Mouse (Mus musculus) spleen, postnatal 36 days (tissue): ENCODE measurements around the gene Baz2a.
"Not testable (repeated sequence)": the region's sequence is repeated elsewhere in the genome, so short reads cannot be mapped to it uniquely, and the experiment has no call there.

ENCODE experiments used
- DNase-seq, 2 experiments: peaks; one replicate each; pipeline ENCODE4 v3.0.0; 2022; ENCODE audit warnings: low spot score in 2 of 2, mixed read lengths in 1 of 2

Baz2a gene

DNA sequence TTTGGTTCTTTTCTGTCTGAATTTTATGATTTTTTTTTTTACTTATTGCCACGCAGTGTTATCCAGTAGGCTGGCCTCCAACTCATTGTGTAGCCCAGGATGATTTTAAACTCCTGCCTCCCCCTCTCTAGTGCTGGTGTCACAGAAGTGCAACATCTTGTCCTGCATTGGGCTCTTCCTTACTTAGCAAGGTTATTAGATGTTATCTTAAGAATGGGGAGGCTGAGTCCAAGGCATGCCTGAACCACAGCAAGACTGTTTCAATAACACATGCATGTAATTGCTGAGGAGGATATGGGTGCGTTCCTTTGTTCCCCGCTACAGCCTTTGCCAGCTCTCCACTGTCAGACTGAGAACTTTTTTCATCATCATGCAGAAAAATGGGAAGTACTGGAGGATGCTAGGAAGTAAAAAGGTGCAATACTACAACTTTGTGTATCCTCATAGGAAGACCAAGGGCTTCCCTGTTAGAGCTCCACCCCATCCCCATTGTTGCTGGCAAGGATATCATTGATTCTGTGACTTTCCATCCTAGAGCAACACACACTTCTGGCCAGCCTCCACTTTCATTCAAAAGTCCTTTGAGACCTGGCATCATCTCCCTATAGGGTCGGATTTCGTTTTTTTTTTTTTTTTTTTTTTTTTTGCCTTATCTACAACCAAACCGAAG, 9.4 kb upstream of the Baz2a start:
- no peak for DNase-seq

DNA sequence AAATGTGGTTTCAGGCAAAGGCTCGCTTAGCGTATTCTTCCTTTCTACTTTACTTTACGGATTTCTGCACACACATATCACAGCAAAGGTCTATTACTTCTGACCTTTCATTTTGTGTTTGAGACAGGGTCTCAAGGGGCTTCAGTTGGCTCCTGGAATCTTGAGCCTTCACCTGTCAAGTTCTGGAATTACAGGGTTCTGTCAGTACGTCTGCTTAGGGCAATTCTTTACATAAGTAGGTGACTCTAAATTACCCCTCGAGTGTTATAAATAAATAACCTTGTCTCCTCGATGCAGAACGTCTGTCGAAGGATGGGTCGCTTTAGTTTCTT, 8.9 kb upstream of the Baz2a start:
- no peak for DNase-seq

DNA sequence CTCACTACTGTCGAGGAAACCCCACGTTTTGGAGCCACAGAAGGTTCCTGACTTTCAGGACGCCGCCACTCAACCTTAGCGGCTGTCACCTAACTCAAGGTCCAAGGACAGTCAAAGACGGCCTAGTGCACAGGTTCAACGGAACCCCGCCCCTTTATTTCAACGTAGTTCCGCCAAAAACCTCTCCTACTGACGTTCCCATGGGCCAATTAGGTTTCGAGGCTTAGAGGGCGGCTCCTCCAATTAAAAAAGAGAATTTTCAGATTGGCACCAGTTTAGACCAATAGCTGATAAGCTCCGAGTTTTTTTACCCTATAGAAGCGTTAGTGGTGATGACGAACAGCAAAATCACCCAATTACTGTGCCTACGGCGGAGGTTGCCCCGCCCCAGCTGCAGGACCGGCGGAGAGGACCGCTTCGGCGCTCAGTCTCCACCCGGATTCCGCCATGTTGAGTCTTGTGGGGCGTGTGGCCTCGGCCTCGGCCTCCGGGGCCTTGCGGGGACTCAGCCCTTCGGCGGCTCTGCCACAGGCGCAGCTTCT, 8.4 kb upstream of the Baz2a start, which contains the start of gene Atp5b:
Atp5b (plus strand) TSS at position 394 of the 542 bp plus-strand sequence.
- peak; percentile 96 to 98 for DNase-seq

DNA sequence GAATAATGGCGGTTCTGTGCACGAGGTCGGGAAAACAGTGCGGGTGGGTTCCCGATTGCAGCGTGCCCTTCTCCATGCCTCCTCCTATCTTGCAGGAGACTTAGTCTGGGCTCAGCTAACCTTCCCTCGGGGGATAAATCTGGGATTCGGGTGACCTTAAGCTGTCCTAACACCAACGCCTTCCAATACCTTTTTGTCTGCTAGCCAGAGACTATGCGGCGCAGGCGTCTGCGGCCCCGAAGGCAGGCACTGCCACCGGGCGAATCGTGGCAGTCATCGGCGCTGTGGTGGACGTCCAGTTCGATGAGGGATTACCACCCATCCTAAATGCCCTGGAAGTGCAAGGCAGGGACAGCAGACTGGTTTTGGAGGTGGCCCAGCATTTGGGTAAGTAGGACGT, 7.7 kb upstream of the Baz2a start:
- peak; percentile 14 to 27 for DNase-seq

DNA sequence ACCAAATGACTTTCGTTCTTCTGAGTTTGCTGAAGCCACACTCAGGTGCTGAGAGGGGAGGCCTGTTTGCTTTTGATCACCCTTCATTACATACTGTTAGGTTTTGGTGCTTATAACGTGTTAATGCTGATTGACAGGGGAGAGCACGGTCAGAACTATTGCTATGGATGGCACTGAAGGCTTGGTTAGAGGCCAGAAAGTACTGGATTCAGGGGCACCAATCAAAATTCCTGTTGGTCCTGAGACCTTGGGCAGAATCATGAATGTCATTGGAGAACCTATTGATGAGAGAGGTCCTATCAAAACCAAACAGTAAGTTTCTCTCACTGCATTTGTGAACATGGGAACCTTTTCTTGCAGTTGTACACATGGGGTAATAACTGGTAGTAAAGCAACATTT, 7.2 kb upstream of the Baz2a start:
- DNase-seq = no peak

DNA sequence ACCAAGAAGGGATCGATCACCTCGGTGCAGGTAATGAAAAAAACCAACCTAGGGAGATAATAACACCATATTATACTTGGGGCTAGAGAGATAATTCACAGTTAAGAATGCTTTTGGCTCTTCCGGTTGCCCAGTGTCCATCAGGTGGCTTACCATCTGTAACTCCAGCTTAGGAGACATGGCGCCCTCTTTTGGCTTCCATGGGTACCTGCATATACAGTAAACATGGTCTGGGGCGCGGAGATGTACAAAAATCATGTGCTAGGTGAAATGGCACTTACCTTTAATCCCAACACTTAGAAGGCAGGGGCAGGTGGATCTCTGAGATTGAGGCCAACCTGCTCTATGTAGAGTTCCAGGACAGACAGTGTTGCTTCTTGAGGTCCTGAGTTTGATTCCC, 5.0 kb upstream of the Baz2a start:
- peak in 1 of 2 experiments; percentile 36 for DNase-seq

DNA sequence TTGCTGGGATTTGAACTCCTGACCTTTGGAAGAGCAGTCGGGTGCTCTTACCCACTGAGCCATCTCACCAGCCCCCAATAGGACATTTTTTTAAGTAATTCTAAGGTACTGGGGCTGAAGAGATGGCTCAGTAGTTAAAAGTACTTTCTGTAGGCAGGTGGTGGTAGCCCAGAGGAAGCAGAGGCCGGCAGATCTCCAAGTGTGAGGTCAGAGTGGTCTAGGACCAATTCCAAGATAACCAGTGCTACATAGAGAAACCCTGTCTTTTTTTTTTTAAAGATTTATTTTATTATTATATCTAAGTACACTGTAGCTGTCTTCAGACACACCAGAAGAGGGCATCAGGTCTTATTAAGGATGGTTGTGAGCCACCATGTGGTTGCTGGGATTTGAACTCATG, 4.2 kb upstream of the Baz2a start:
- not testable (repeated sequence) for DNase-seq

DNA sequence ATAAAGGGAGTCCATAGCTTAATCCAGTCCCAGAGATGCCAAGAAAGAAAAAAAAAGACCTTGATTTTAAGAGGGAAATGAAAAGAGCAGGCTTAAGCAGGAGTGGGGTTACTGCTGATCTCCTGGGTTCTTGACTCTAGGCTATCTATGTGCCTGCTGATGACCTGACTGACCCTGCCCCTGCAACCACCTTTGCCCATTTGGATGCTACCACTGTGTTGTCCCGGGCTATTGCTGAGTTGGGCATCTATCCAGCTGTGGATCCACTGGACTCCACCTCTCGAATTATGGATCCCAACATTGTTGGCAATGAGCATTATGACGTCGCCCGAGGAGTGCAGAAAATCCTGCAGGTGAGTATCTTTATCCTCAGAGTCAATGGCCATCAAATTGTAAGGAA, 3.2 kb upstream of the Baz2a start:
- DNase-seq = no peak

DNA sequence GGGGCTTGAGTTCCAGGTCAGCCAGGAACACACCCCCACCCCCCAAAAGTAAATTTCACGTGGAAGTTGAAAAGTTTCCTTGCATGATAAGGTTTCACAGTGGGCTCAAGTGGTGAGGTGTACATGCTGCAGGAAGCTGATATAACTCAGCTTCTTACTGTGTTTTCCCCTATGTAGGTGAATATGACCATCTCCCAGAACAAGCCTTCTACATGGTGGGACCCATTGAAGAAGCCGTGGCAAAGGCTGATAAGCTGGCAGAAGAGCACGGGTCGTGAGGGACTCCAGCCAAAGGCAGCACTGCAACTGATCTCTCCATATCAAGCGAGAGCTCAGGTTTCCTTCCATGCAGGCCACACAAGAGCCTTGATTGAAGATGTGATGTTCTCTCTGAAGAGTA, 1.5 kb upstream of the Baz2a start:
- DNase-seq = no peak

DNA sequence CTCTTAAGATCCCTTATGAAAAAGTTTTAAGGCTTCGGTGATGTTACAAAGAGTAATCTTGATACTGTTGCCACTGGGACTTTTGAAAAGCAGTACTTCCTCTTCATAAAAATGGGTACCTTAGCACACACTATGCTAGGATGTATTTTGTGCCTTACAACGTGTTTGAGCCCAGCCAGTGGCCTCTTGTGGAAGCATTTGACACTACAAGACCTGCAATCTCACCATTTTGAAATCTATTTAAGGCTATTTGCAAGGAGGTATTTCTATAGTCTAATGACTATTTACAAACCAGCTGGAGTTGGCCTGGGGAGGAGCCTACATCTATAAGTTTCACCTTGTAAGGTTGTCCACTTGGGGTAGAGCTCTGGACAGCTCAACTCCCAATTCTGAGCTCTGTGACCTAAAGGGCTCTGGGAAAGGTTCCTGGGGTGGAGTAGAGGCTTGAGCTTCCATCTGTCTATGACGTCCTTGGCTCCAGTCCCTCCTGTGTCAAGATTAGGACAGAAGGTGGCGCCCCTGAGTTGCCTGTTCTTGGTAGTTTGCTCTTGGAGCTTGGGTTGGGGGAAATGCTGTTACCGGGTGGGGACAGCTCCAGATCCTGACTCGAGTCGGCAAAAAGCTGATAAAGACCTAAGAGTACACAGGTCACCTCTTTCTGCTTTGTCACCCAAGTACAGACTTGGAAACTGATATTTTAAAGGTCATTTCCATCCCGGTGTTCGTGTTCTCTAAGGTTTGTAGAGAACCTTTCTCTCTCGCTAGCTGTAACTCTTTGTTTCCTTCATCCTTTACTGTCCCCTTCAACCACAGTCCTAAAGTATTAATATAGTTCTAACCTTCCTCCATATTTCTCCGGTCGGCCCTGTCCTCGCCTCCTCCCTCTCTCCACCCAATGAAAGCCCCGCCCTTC, 470 bp upstream of the Baz2a start:
- peak; percentile 81 to 89 for DNase-seq

DNA sequence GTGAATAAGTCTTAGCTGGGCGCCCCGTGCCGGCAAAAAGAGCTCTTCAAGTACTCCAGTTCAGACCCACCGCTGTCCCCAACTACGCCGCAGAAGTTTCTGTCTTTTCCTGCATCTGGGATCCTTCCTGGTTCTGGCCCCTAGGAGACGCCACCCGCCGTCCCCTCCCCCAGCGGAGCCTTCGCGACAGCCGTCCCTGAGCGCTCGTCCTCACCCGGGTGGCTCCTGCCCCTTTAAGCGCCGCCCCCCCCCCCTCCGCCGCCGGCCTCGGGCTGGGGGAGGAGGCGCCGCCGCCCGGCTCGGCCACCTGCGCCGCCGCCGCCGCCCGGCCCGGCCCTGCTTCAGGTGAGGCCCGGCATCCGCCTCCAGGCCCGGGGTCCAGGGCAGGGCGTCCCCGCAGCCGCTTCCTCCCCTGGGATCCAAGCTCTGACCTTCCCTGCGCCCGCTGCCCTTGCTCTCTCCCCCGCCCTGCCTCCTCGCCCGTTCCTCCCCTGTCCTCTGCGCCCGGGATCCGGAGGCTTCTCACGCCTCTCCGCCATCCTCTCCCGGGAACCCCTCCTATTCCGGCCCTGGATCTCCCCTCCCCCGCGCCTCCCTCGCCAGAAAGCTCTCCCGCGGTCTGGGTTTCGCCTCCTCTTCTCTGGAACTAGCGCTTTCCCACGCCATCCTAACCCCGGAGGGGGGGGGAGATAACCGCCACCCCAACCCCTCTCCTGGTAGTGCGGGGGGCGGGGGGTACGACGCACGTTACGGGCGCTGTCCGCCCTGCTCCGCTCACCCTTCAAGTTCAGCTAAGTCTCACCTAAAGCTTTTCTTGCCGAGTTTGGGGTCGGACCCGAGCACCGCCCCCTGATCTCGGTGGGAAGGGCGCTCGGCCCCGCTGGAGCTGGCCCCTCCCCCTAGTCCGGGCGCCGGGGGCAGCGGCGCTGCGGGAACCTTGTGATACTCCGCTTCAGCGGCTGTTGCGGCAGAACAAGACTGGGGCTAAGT, 1.4 kb downstream of the Baz2a start:
- peak; percentile 87 to 88 for DNase-seq

DNA sequence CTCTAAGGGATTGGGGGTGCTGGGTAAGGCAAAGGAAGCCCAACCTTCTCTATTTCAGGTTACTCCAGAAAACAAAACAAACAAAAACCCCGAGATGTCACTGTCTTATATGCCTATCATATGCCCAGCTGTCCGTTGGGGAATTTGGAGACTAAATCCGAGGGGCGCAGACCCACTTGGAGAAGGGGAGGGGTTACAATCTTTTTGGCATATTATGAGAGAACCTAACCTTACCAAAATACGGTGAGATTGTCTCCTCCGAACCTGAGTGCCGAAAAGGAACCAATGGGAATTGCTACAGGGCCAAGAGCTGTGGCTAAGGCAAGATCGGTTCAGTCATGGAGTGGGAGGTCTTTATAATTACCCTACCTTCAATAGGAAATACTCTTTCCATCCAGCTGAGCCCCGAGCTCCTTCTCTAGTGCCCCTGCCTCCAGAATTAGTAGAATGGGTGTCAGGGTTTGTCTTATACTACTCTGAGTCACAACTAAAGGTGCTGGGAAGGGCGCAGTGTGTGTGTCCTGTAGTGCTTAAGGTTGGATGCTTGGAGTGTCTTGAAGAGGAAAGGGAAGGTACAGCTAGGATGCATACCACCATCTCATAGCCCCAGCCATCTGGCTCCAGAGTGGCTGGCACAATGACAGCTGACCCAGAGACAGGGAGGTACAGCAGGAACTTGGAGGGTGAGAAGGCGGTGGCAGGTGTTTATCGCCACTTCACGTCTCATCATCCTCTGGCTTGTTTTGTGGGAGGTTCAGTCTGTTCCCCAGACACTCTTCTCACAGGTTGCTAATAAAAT, 2.3 kb downstream of the Baz2a start:
- peak; percentile 49 to 64 for DNase-seq

DNA sequence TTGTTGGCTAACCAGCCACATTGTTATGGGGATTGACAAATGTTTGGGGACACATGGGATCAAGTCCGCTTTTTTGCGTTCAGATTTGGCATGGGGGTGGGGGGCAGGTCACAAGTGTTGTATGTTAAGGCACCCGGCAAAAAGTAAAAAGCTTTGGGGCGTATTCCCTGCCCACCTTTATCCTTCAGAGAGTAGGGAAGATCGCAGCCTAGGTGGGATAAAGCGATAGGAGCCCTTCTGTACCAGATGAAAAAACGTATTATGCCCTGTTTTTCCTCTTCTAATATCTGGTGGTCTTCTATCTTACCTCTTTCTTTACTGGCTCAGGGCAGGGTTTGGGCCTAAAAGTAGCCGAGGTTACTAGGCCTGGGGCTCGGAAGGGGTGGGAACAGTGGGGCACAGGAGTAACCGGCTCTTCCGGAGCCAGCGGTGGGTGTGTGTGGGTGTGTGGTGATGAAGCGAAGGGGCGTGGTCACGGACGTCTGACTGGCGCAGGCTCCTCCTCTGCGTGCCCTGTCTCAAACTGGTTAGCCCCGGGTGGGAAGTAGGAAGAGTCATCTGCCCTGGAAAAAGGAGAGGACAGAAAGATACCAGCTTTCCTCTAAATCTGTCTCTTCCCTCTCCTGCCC, 3.1 kb downstream of the Baz2a start:
- peak; percentile 95 to 97 for DNase-seq

DNA sequence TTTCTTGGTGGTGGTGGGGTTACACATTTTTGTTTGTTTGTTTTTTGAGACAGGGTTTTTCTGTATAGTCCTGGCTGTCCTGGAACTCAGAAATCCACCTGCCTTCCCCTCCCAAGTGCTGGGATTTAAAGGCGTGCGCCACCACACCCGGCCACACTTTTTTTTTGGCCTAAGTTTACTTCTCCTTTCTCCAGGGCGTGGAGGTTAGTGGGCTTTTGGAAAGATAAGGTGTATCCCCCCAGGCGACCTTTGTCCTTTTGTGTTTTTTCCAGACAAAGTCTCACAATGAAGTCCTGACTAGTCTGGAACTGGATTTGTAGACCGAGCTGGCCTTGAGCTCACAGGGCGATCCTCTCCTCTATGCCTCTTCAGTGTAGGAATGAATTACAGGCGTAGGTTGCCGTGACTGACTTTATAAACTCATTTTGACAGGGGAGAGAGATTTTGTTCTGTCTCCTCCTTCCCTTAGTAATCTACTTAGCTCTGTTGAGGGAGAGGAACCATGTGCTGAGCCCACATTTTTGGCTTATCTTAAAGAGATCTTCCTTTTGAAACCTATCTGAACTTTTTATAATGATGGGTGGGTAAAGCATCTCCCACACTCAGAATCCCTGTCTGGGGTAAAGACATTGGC, 3.7 kb downstream of the Baz2a start:
- no peak for DNase-seq

DNA sequence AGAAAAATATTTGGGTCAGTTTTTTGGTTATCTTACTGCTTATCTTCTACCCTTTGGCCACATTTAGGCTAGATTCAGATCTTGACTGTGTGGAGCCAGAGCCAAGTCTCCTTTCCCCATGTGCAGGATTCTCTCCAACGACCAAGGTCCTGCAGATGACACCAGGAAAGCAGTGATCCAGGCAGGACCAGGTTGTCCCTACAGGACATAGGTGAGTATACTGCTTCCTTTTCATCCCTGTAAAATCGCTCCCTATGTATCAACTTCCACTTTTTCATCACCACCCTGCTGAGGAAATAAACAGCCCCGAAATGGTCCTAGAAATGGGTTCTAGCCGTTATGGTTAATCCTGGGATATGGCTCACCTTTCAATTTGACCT, 4.9 kb downstream of the Baz2a start:
- no peak for DNase-seq

DNA sequence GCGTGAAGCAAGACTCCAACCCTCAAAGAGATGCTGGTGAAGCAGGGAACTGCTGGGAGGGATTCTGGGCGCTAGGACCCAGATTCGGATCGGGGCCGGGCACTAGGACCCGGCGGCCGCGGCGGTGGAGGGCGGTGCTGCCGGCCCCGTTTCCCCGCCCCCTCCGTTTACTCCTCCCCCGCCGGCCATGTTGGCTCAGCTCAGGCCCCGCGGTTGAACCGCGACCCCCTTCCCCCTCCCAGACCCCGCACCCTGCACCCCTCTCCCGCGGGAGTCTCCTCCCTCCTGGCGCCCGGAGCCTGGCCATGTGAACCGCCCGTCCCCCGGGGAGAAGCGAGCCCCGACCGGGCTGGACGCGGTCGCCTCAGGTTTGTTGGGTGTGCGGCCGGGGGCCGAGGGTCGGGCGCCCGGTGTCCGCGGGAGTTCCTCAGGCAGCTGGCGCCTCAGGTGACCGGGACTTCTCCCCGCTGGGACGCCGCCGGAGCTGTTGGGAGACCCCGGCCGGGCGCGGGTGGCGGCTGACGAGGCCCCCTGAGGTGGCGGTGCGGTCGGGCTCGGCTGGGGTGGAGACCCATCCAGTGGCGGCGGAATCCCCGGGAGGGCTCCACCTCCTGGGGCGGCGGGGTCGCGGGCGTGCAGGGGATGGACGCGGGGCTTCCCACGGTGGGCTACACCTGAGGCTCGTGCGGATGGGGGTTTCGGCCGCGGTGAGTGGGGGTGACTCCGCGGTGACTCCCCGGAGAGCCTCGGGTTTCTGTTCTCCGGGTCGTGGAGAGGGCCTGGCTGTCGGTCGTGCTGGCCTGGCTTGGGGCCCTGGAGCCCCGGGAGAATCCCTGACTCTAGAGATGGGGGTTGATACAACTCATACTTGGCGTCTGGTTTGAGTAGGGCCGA, 5.6 kb downstream of the Baz2a start:
- DNase-seq = peak; percentile 74

DNA sequence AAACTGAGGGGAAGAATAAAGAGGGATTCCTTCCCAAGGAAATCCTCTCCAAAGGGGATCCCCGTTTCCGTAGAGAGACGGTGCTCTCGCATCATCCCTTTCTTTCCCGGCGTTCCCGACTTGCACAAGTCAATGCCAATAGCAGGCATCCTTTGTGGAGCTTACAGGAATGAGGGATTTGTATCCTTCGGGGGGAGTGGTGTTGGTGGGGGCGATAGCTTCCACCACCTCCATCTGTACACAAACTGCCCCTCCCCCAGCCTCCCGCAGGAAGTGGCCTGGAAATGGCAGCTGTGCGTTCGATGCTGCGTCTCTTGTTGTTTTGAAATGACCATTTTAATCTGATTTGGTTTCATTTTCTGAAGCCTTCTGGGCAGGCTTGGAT, 6.2 kb downstream of the Baz2a start:
- DNase-seq = peak; percentile 42 to 61

DNA sequence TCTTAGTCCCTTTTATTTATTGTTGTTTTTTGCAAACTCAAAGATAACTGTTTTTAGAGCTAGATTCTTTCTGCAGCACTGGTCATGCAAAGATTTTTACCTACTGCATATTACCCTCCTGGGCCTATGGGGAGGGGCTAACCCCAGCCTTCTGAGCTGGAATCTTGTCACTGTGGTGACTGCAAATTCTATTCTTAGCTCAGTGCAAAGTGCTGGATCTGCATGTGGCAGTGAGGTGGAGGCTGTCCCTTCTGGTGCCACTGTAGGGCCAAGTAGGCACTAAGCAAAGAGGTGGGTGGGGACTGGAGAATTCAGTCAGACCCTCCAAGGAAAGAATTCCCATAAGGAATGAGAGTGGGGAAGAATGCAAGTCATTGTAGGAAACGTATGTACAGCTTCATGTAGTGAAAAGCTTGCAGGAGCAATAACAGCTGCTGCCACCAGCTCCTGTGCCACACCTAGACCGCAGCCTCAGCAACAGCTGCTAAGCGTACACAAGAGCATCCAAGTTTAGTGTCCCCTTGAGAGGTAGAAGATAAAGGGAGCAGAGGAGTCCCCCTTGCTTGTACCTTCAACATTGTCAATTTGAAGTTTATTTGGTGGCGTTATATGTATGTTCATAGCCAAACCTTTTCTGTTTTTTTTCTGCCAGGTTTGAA, 18.9 kb downstream of the Baz2a start:
- no peak for DNase-seq
